Mouse (Mus musculus) midbrain, postnatal 0 days (tissue): ENCODE results near the gene Ccdc96. TPM values are rescaled to one million over a fixed set of nuclear protein-coding genes. Genes with fewer than 3 reads are reported as not detected.
A peak's percentile ranks its signal among the peaks of the same experiment; 100 is the strongest.

Source experiments
- ATAC-seq: fragments of 200-750 bp; cut with Nextera tagmentation; 2 replicates; pipeline ENCODE4 v1.8.0; 2017; ENCODE audit warnings: moderate number of reproducible peaks, mild to moderate bottlenecking, moderate TSS enrichment, moderate library complexity; ENCODE audit not compliant: low FRiP score
- DNase-seq: peaks from one replicate; pipeline ENCODE4 v3.0.0-alpha.2; 2015; ENCODE audit warnings: low spot score
- H3K27ac ChIP-seq: fragments of 300-500 bp; sonication (generic); 2 replicates; pipeline ENCODE4 v1.5.1; 2014; ENCODE audit warnings: low read depth, mild to moderate bottlenecking, low read length, mixed read lengths
- H3K27me3 ChIP-seq: fragments of 300-500 bp; sonication (generic); 2 replicates; pipeline ENCODE4 v1.6.1; 2014; ENCODE audit warnings: low read length, control low read depth, mixed read lengths; ENCODE audit not compliant: insufficient read depth
- H3K36me3 ChIP-seq: fragments of 300-500 bp; sonication (generic); 2 replicates; pipeline ENCODE4 v1.6.1; 2014; ENCODE audit warnings: low read length, control low read depth, mixed read lengths; ENCODE audit not compliant: insufficient read depth
- H3K4me1 ChIP-seq: fragments of 300-500 bp; sonication (generic); 2 replicates; pipeline ENCODE4 v1.6.1; 2014; ENCODE audit warnings: mild to moderate bottlenecking, control low read depth, antibody characterized with exemption, low read length, mixed read lengths; ENCODE audit not compliant: insufficient read depth
- H3K4me2 ChIP-seq: fragments of 300-500 bp; sonication (generic); 2 replicates; pipeline ENCODE4 v1.6.1; 2014; ENCODE audit warnings: low read depth, mild to moderate bottlenecking, low read length, mixed read lengths; ENCODE audit not compliant: poor library complexity, severe bottlenecking
- H3K4me3 ChIP-seq: fragments of 300-500 bp; sonication (generic); 2 replicates; pipeline ENCODE4 v1.5.1; 2014; ENCODE audit warnings: low read depth, mild to moderate bottlenecking, low read length, moderate library complexity
- H3K9ac ChIP-seq: fragments of 300-500 bp; sonication (generic); replicated peaks from 2 replicates; pipeline ENCODE4 v1.6.1; 2014; ENCODE audit warnings: mild to moderate bottlenecking, low read length, moderate library complexity, mixed read lengths; ENCODE audit not compliant: poor library complexity, severe bottlenecking
- H3K9me3 ChIP-seq: fragments of 300-500 bp; sonication (generic); 2 replicates; pipeline ENCODE4 v1.6.1; 2016; ENCODE audit warnings: low read length, control low read depth
- CTCF ChIP-seq: IDR thresholded peaks from 2 replicates; pipeline ENCODE4 v1.5.1; 2016; ENCODE audit warnings: antibody characterized with exemption, mild to moderate bottlenecking
- WGBS: fragments of 180-500 bp; shearing (Covaris S2); extraction: QIAGEN DNeasy Blood & Tissue Kit; methylation state at CpG from one replicate; pipeline ENCODE4 v1.1.7; 2014; 5-methylcytosine and 5-hydroxymethylcytosine counted together
- polyA plus RNA-seq: library from polyadenylated mRNA; unstranded; fragments of >200 nt; fragmentation: Nextera tagmentation; extraction: Ambion mirVana; gene quantifications from 2 replicates; pipeline ENCODE4 v1.2.1, GENCODE M21; 2015
- total RNA-seq: library from RNA; depleted of rRNA; stranded (reverse); fragments of >200 nt; gene quantifications from 2 replicates; pipeline ENCODE4 v1.2.3, GENCODE M21; 2014

The Ccdc96 gene
- total and polyA plus RNA-seq, 2 experiments from 2014 or later, result 2.3 to 3.2 TPM

DNA sequence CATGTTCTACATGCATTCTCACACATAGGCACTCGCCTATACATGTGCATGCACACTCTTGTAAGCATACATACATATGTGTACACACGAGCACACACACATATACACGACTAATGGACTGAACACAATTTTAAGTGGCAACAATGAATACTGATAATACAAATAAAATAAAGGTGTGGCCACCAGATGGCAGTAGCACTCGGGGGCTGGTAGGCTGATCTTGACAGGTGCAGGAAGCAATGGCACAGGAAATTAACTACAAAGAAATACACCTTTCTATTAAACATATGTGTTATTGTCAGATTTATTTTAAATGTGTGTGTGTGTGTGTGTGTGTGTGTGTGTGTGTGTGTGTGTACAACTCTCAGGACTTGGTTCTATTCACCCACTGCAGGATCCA is 25.5 kb upstream of the Ccdc96 start:
- Histone ChIP-seq H3K27me3 (no peaks in the 10 kb centered on the region), H3K36me3 (no peaks in the 10 kb centered on the region), H3K4me1 (no peaks in the 10 kb centered on the region), H3K4me3 (no peak overlapping the region), H3K4me2 (no peak overlapping the region), H3K9ac (no peak overlapping the region), H3K9me3 (no peaks in the 10 kb centered on the region), H3K27ac (no peak overlapping the region)
- peak; percentile 73 for TF ChIP-seq CTCF
- DNase-seq, result no peak
- 18% methylated on average over 4 of the region's 4 CpGs for WGBS
- no peak for ATAC-seq

DNA sequence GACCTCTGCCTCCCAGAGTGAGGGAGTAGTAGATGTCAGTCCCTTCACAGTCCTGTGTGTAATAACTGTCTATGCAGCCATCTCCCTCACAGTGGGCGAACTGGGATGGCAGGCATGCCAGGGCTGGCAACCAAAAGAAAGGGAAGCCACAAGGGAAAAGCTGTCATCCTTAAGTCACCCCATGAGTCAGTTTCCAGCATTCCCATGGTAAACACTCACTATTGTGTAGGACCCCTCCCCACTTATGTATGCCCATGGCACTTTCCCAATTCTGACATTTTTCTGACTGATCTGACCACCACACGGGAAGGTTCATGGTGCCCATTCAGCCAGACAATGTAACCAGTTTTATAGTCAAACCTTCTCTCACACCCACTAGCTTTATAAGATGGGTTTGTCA is 23.7 kb upstream of the Ccdc96 start:
- no peak overlapping the region for H3K4me3 ChIP-seq
- no peaks in the 10 kb centered on the region for H3K27me3 ChIP-seq
- 85% methylated on average over 2 of the region's 2 CpGs for WGBS
- no peak for TF ChIP-seq CTCF
- H3K4me1 ChIP-seq, result peaks cover under 1% of the 10 kb centered on the region; the same call in 1 of the 2 replicates
- no peaks in the 10 kb centered on the region for H3K36me3 ChIP-seq
- no peak overlapping the region for H3K27ac ChIP-seq
- no peak for DNase-seq
- ATAC-seq, result no peak
- no peak overlapping the region for H3K4me2 ChIP-seq
- H3K9ac ChIP-seq, result no peak overlapping the region
- H3K9me3 ChIP-seq, result no peaks in the 10 kb centered on the region

DNA sequence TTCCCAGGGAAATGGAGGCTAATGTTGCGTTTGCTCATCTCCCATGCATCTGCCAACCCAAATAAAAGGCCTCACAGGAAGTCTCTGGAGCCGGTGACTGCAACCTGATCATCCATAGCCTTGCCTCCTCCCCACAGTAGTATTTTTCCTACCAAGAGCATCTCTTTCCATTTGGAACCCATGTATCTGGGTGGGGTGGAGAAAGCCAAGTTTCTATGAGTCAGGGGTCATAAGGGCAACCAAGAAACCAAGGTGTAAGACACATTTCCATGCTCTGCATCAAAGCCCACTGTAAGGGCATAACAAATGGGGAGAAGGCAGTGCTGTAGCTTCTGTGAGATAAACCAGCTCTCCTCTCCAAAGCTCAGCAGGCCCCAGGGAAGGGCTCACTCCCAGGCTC is 23.2 kb upstream of the Ccdc96 start:
- Histone ChIP-seq H3K4me1 (peaks cover 6% of the 10 kb centered on the region; the same call in 1 of the 2 replicates), H3K27ac (no peak overlapping the region), H3K4me2 (no peak overlapping the region), H3K9me3 (no peaks in the 10 kb centered on the region), H3K36me3 (no peaks in the 10 kb centered on the region), H3K9ac (no peak overlapping the region), H3K4me3 (no peak overlapping the region), H3K27me3 (no peaks in the 10 kb centered on the region)
- WGBS, result 61% methylated on average over 2 of the region's 2 CpGs
- DNase-seq (no peak), ATAC-seq (no peak)
- no peak for TF ChIP-seq CTCF

DNA sequence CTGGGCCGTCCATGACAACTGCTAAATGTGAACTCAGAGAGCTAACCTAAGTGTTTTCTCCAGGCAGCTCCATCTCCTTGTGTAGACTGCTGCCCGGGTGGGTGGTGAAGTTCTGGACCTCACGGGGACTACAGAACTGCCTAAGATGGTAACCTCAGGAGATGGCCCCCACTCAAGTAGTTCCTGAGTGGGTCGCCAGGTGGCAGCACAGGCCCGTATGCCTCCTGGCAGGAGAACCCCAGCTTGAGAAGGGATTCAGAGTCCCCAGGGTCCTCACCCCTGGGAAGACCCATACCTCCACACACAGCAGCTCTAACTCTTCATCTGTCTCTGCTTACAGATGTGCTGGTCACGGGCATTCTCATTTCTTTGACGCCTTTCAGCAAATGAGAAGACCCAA is 21.6 kb upstream of the Ccdc96 start:
- Histone ChIP-seq H3K36me3 (no peaks in the 10 kb centered on the region), H3K9me3 (no peaks in the 10 kb centered on the region), H3K4me3 (no peak overlapping the region), H3K4me2 (no peak overlapping the region), H3K27me3 (no peaks in the 10 kb centered on the region), H3K27ac (no peak overlapping the region), H3K4me1 (peaks cover 6% of the 10 kb centered on the region; the same call in 1 of the 2 replicates), H3K9ac (no peak overlapping the region)
- no peak for ATAC-seq
- peak; percentile 78 for TF ChIP-seq CTCF
- 23% methylated on average over 7 of the region's 7 CpGs for WGBS
- peak; percentile 36 for DNase-seq

DNA sequence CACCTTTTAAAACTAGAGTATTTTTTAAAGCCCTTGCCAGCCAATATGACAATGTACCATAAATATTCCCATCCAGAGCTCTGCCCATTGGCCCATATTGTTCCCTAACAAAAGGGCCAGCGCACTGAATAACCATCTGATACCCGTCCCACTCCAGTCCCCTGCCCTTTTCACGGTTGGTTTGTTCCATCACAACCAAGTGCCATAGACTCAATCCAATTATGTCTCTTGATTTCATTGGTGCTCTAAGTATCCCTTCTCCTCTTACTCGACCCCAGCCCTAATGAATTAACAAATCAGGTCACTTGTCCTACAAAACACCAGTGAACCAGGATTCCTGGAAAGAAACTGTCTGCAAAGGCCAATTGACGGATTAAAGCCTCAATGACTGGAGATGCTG is 21.0 kb upstream of the Ccdc96 start:
- WGBS, result 16% methylated on average over 5 of the region's 5 CpGs
- H3K27ac ChIP-seq, result no peak overlapping the region
- H3K9ac ChIP-seq, result no peak overlapping the region
- H3K4me2 ChIP-seq, result no peak overlapping the region
- ATAC-seq (no peak), DNase-seq (no peak)
- no peaks in the 10 kb centered on the region for H3K9me3 ChIP-seq
- TF ChIP-seq CTCF, result no peak
- no peaks in the 10 kb centered on the region for H3K27me3 ChIP-seq
- peaks cover 6% of the 10 kb centered on the region; the same call in 1 of the 2 replicates for H3K4me1 ChIP-seq
- H3K36me3 ChIP-seq, result no peaks in the 10 kb centered on the region
- H3K4me3 ChIP-seq, result no peak overlapping the region

DNA sequence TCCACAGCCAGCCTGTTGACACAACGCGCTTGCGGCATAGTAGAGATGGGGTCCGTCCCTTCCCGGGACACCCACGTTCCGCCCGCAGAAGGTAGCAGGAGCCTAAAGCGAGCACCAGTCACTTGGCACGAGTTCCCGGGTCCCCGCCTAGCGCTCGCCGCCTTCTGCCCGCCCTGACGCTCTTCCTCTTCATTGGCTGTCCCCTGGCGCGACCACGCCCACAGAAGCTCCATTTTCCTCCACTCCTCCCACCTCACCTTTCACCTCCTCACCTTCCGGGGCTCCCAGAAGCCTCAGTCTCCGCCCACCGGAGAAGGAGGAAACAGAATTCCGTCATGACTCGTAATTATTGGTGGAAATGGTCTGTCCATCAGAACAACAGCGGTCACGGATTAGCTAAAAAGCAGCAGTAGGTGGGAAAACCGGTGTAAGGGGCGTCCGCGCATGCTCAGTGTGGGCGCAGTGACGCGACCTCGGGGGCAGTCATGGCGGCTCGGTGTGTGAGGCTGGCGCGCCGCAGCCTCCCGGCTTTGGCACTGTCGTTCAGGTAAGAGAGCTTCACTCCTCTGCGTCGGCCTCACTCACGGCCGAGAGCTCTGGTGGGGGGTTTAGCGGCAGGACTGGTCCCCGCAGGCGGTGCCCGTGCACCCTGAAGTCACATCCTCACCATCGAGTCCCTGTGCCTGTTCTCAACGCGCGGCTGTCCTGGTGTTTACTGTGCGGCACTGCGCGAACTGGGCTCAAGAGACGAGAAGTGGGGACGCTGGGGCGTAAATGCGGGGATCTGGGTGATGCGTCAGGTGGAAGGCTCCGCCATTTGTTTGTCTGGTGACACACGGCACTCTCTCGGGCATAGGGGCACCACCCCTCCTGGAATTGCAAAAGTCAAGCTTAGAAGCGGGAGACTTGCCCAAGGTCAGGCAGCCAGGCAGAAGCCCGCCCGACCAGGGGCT is 19.4 kb upstream of the Ccdc96 start, which contains the start of gene Grpel1:
TSS of gene Grpel1 (plus strand) at position 290 of the 953 bp plus-strand sequence.
- WGBS, result under 1% methylated on average over 68 of the region's 68 CpGs
- ATAC-seq, result peak; percentile 95
- TF ChIP-seq CTCF, result no peak

More for the DNA sequence above, 19.4 kb upstream of the Ccdc96 start, which contains the start of gene Grpel1:
- Histone ChIP-seq H3K9me3 (no peaks in the 10 kb centered on the region), H3K4me1 (peaks cover 6% of the 10 kb centered on the region; the same call in 1 of the 2 replicates), H3K36me3 (no peaks in the 10 kb centered on the region; the same call in none of the 2 replicates), H3K4me3 (peak within 1 kb of the TSS; percentile 95), H3K27me3 (no peaks in the 10 kb centered on the region), H3K9ac (peak within 1 kb of the TSS; percentile 91), H3K27ac (peak within 1 kb of the TSS; percentile 80), H3K4me2 (peak within 1 kb of the TSS; percentile 97)
- peak; percentile 100 for DNase-seq
